Mouse (Mus musculus): ENCODE data around the gene Angel1.

- TF ChIP-seq POLR2A (IDR thresholded peaks at IDR 0.05; ENCODE audit: insufficient read depth, low read depth, low read length) (no peak), CTCF (IDR thresholded peaks at IDR 0.05; ENCODE audit: insufficient read depth, low read depth, low read length) (no peak)
These were observed 26.0 kb downstream of the Angel1 start for GRCm38 (mm10) chr12:86699965-86700926.
